Mouse (Mus musculus) embryonic facial prominence, embryonic 12.5 days (tissue): Measurements from ENCODE around the gene Gtdc1. TPM values are rescaled to one million over a fixed set of nuclear protein-coding genes. Genes with fewer than 3 reads are reported as not detected.
"Not testable (repeated sequence)": the region's sequence is repeated elsewhere in the genome, so short reads cannot be mapped to it uniquely, and the experiment has no call there.

Experiments
- ATAC-seq: fragments of 200-750 bp; cut with Nextera tagmentation; 2 replicates; pipeline ENCODE4 v1.8.0; 2017; ENCODE audit not compliant: insufficient number of reproducible peaks, insufficient read depth, low FRiP score, low TSS enrichment
- H3K27ac ChIP-seq: fragments of 300-500 bp; sonication (generic); 2 replicates; pipeline ENCODE4 v1.5.1; 2016; ENCODE audit warnings: mild to moderate bottlenecking
- H3K27me3 ChIP-seq: fragments of 300-500 bp; sonication (generic); 2 replicates; pipeline ENCODE4 v1.6.1; 2016; ENCODE audit warnings: mild to moderate bottlenecking, moderate library complexity
- H3K36me3 ChIP-seq: fragments of 300-500 bp; sonication (generic); 2 replicates; pipeline ENCODE4 v1.6.1; 2016; ENCODE audit warnings: mild to moderate bottlenecking
- H3K4me1 ChIP-seq: fragments of 300-500 bp; sonication (generic); 2 replicates; pipeline ENCODE4 v1.6.1; 2016
- H3K4me2 ChIP-seq: fragments of 300-500 bp; sonication (generic); replicated peaks from 2 replicates; pipeline ENCODE4 v1.6.1; 2016; ENCODE audit warnings: mild to moderate bottlenecking, moderate library complexity
- H3K4me3 ChIP-seq: fragments of 300-500 bp; sonication (generic); 2 replicates; pipeline ENCODE4 v1.5.1; 2016; ENCODE audit warnings: mild to moderate bottlenecking
- H3K9ac ChIP-seq: fragments of 300-500 bp; sonication (generic); 2 replicates; pipeline ENCODE4 v1.6.1; 2016; ENCODE audit warnings: mild to moderate bottlenecking, moderate library complexity
- H3K9me3 ChIP-seq: fragments of 300-500 bp; sonication (generic); 2 replicates; pipeline ENCODE4 v1.6.1; 2016; ENCODE audit warnings: mild to moderate bottlenecking, moderate library complexity
- WGBS: fragments of 180-500 bp; shearing (Covaris S2); methylation state at CpG from one replicate; pipeline ENCODE4 v1.1.7; 2016; 5-methylcytosine and 5-hydroxymethylcytosine counted together
- polyA plus RNA-seq: library from polyadenylated mRNA; unstranded; fragments of >200 nt; fragmentation: Nextera tagmentation; extraction: Ambion mirVana; gene quantifications from 2 replicates; pipeline ENCODE4 v1.2.1, GENCODE M21; 2016

The Gtdc1 gene
- polyA plus RNA-seq, 1 experiment from 2014 or later, result 17.7 TPM

GRCm38 (mm10) chr2:44638157-44638556 is 289.3 kb downstream of the Gtdc1 start:
- H3K9ac ChIP-seq, result no peak overlapping the region
- H3K36me3 ChIP-seq, result no peaks in the 10 kb centered on the region
- H3K4me2 ChIP-seq, result no peak overlapping the region
- no peak overlapping the region for H3K4me3 ChIP-seq
- no peaks in the 10 kb centered on the region for H3K4me1 ChIP-seq
- 80% methylated on average over 4 of the region's 4 CpGs for WGBS
- no peak for ATAC-seq
- no peaks in the 10 kb centered on the region for H3K27me3 ChIP-seq
- no peaks in the 10 kb centered on the region for H3K9me3 ChIP-seq
- no peak overlapping the region for H3K27ac ChIP-seq

GRCm38 (mm10) chr2:44633971-44634370 is 293.5 kb downstream of the Gtdc1 start:
- Histone ChIP-seq H3K27me3 (no peaks in the 10 kb centered on the region), H3K27ac (no peak overlapping the region), H3K36me3 (no peaks in the 10 kb centered on the region), H3K4me2 (no peak overlapping the region), H3K4me3 (no peak overlapping the region), H3K4me1 (no peaks in the 10 kb centered on the region), H3K9ac (no peak overlapping the region), H3K9me3 (no peaks in the 10 kb centered on the region)
- 73% methylated on average over 8 of the region's 8 CpGs for WGBS
- no peak for ATAC-seq

GRCm38 (mm10) chr2:44633064-44633463 is 294.4 kb downstream of the Gtdc1 start:
- Histone ChIP-seq H3K27me3 (no peaks in the 10 kb centered on the region), H3K4me3 (no peak overlapping the region), H3K9ac (no peak overlapping the region), H3K27ac (no peak overlapping the region), H3K9me3 (no peaks in the 10 kb centered on the region), H3K4me1 (no peaks in the 10 kb centered on the region), H3K36me3 (no peaks in the 10 kb centered on the region), H3K4me2 (no peak overlapping the region)
- no peak for ATAC-seq
- WGBS, result 66% methylated on average over 5 of the region's 5 CpGs

GRCm38 (mm10) chr2:44632584-44632983 is 294.9 kb downstream of the Gtdc1 start:
- Histone ChIP-seq H3K4me1 (no peaks in the 10 kb centered on the region), H3K27ac (no peak overlapping the region)
- ATAC-seq, result no peak

GRCm38 (mm10) chr2:44631064-44631463 is 296.4 kb downstream of the Gtdc1 start:
- Histone ChIP-seq H3K9me3 (no peaks in the 10 kb centered on the region), H3K9ac (no peak overlapping the region), H3K4me3 (no peak overlapping the region), H3K36me3 (no peaks in the 10 kb centered on the region), H3K4me2 (no peak overlapping the region), H3K27ac (no peak overlapping the region), H3K4me1 (no peaks in the 10 kb centered on the region), H3K27me3 (no peaks in the 10 kb centered on the region)
- no peak for ATAC-seq
- 78% methylated on average over 3 of the region's 3 CpGs for WGBS

More at GRCm38 (mm10) chr2:44632584-44632983, 294.9 kb downstream of the Gtdc1 start:
- Histone ChIP-seq H3K4me3 (no peak overlapping the region), H3K9me3 (no peaks in the 10 kb centered on the region), H3K9ac (no peak overlapping the region), H3K27me3 (no peaks in the 10 kb centered on the region), H3K36me3 (no peaks in the 10 kb centered on the region), H3K4me2 (no peak overlapping the region)
- WGBS, result 46% methylated on average over 10 of the region's 10 CpGs

- Histone ChIP-seq H3K36me3 (no peaks in the 10 kb centered on the region), H3K4me3 (no peak overlapping the region), H3K4me2 (no peak overlapping the region), H3K9ac (no peak overlapping the region), H3K27me3 (no peaks in the 10 kb centered on the region), H3K9me3 (no peaks in the 10 kb centered on the region), H3K4me1 (no peaks in the 10 kb centered on the region), H3K27ac (no peak overlapping the region)
- 97% methylated on average over 1 of the region's 1 CpGs for WGBS
- no peak for ATAC-seq
Observed at GRCm38 (mm10) chr2:44628778-44629177, 298.7 kb downstream of the Gtdc1 start.

- no peak overlapping the region for H3K27ac ChIP-seq
- ATAC-seq, result no peak
Observed at GRCm38 (mm10) chr2:44625154-44625553, 302.3 kb downstream of the Gtdc1 start.

GRCm38 (mm10) chr2:44622471-44622870 is 305.0 kb downstream of the Gtdc1 start:
- 97% methylated on average over 3 of the region's 3 CpGs for WGBS
- ATAC-seq, result no peak
- H3K27me3 ChIP-seq, result no peaks in the 10 kb centered on the region
- no peak overlapping the region for H3K9ac ChIP-seq
- no peaks in the 10 kb centered on the region for H3K9me3 ChIP-seq
- no peaks in the 10 kb centered on the region for H3K36me3 ChIP-seq
- H3K4me3 ChIP-seq, result no peak overlapping the region
- H3K4me1 ChIP-seq, result no peaks in the 10 kb centered on the region
- no peak overlapping the region for H3K27ac ChIP-seq
- no peak overlapping the region for H3K4me2 ChIP-seq

More at GRCm38 (mm10) chr2:44625154-44625553, 302.3 kb downstream of the Gtdc1 start:
- Histone ChIP-seq H3K27me3 (no peaks in the 10 kb centered on the region), H3K9me3 (no peaks in the 10 kb centered on the region), H3K36me3 (no peaks in the 10 kb centered on the region), H3K9ac (no peak overlapping the region), H3K4me1 (no peaks in the 10 kb centered on the region), H3K4me2 (no peak overlapping the region), H3K4me3 (no peak overlapping the region)
- WGBS, result 60% methylated on average over 3 of the region's 3 CpGs

- 93% methylated on average over 3 of the region's 3 CpGs for WGBS
- H3K9ac ChIP-seq, result not testable (repeated sequence)
Observed at GRCm38 (mm10) chr2:44599653-44600052, 327.8 kb downstream of the Gtdc1 start.

GRCm38 (mm10) chr2:44594276-44594675 is 333.2 kb downstream of the Gtdc1 start:
- H3K4me2 ChIP-seq, result no peak overlapping the region
- no peaks in the 10 kb centered on the region for H3K9me3 ChIP-seq
- H3K9ac ChIP-seq, result no peak overlapping the region
- WGBS, result 84% methylated on average over 1 of the region's 1 CpGs
- no peak overlapping the region for H3K27ac ChIP-seq
- no peak for ATAC-seq
- no peak overlapping the region for H3K4me3 ChIP-seq
- no peaks in the 10 kb centered on the region for H3K27me3 ChIP-seq
- peaks cover 8% of the 10 kb centered on the region; the same call in 1 of the 2 replicates for H3K4me1 ChIP-seq
- H3K36me3 ChIP-seq, result no peaks in the 10 kb centered on the region

More at GRCm38 (mm10) chr2:44599653-44600052, 327.8 kb downstream of the Gtdc1 start:
- not testable (repeated sequence) for H3K27me3 ChIP-seq, ATAC-seq, H3K27ac ChIP-seq, H3K4me2 ChIP-seq, H3K9me3 ChIP-seq, H3K4me1 ChIP-seq, H3K36me3 ChIP-seq, H3K4me3 ChIP-seq

GRCm38 (mm10) chr2:44590881-44591280 is 336.6 kb downstream of the Gtdc1 start:
- H3K27me3 ChIP-seq, result no peaks in the 10 kb centered on the region
- H3K36me3 ChIP-seq, result no peaks in the 10 kb centered on the region
- WGBS, result 66% methylated on average over 4 of the region's 4 CpGs

GRCm38 (mm10) chr2:44584061-44584460 is 343.4 kb downstream of the Gtdc1 start:
- H3K4me3 ChIP-seq, result no peak overlapping the region
- H3K4me1 ChIP-seq, result no peaks in the 10 kb centered on the region
- no peak overlapping the region for H3K9ac ChIP-seq
- H3K27me3 ChIP-seq, result no peaks in the 10 kb centered on the region
- ATAC-seq, result no peak
- H3K36me3 ChIP-seq, result no peaks in the 10 kb centered on the region
- no peak overlapping the region for H3K4me2 ChIP-seq
- H3K27ac ChIP-seq, result no peak overlapping the region
- H3K9me3 ChIP-seq, result no peaks in the 10 kb centered on the region

More at GRCm38 (mm10) chr2:44590881-44591280, 336.6 kb downstream of the Gtdc1 start:
- Histone ChIP-seq H3K4me3 (no peak overlapping the region), H3K4me1 (no peaks in the 10 kb centered on the region), H3K4me2 (no peak overlapping the region), H3K27ac (no peak overlapping the region), H3K9ac (no peak overlapping the region), H3K9me3 (no peaks in the 10 kb centered on the region)
- ATAC-seq, result no peak

- Histone ChIP-seq H3K27me3 (no peaks in the 10 kb centered on the region), H3K36me3 (no peaks in the 10 kb centered on the region), H3K9ac (no peak overlapping the region), H3K27ac (no peak overlapping the region), H3K4me1 (no peaks in the 10 kb centered on the region), H3K4me2 (no peak overlapping the region), H3K9me3 (no peaks in the 10 kb centered on the region), H3K4me3 (no peak overlapping the region)
- no peak for ATAC-seq
Observed at GRCm38 (mm10) chr2:44583491-44583890, 344.0 kb downstream of the Gtdc1 start.
